Mouse (Mus musculus) frontal cortex, postnatal 10 days (tissue): ENCODE results near the gene Ces1f.
"Not testable (repeated sequence)": the region's sequence is repeated elsewhere in the genome, so short reads cannot be mapped to it uniquely, and the experiment has no call there.

ENCODE experiments used
- DNase-seq, 2 experiments: peaks; one replicate each; pipeline ENCODE4 v3.0.0; 2022; ENCODE audit warnings: low spot score in 2 of 2, mixed read lengths in 1 of 2

Gene Ces1f

GRCm38 (mm10) chr8:93279556-93279955 lies at the start of gene Ces1f:
Gene Ces1f, minus strand, starts transcription at chr8:93279747.
- DNase-seq: no peak

- DNase-seq: no peak
Measured at GRCm38 (mm10) chr8:93325123-93325522, 45.6 kb upstream of the Ces1f start.

- DNase-seq: no peak
Measured at GRCm38 (mm10) chr8:93317031-93317430, 37.5 kb upstream of the Ces1f start.

GRCm38 (mm10) chr8:93315557-93315956 lies 36.0 kb upstream of the Ces1f start:
- DNase-seq: no peak

GRCm38 (mm10) chr8:93283896-93284295 lies 4.3 kb upstream of the Ces1f start:
- no peak for DNase-seq

GRCm38 (mm10) chr8:93282349-93282748 lies 2.8 kb upstream of the Ces1f start:
- no peak for DNase-seq

GRCm38 (mm10) chr8:93278176-93278805 lies 1.3 kb downstream of the Ces1f start:
- no peak for DNase-seq

- DNase-seq: no peak
Measured at GRCm38 (mm10) chr8:93274609-93275008, 4.9 kb downstream of the Ces1f start.

GRCm38 (mm10) chr8:93273321-93273720 lies 6.2 kb downstream of the Ces1f start:
- DNase-seq: no peak

- no peak for DNase-seq
Measured at GRCm38 (mm10) chr8:93272686-93273085, 6.9 kb downstream of the Ces1f start.

GRCm38 (mm10) chr8:93261436-93261835 lies 18.1 kb downstream of the Ces1f start:
- no peak for DNase-seq

- DNase-seq: no peak
Measured at GRCm38 (mm10) chr8:93252400-93252925, 27.1 kb downstream of the Ces1f start.

- DNase-seq: no peak
Measured at GRCm38 (mm10) chr8:93246057-93246456, 33.5 kb downstream of the Ces1f start.

- no peak for DNase-seq
Measured at GRCm38 (mm10) chr8:93239884-93240283, 39.7 kb downstream of the Ces1f start.

GRCm38 (mm10) chr8:93235681-93236080 lies 43.9 kb downstream of the Ces1f start:
- DNase-seq: no peak

- DNase-seq: no peak
Measured at GRCm38 (mm10) chr8:93234706-93235105, 44.8 kb downstream of the Ces1f start.

GRCm38 (mm10) chr8:93234068-93234467 lies 45.5 kb downstream of the Ces1f start:
- DNase-seq: no peak

- DNase-seq: no peak
Measured at GRCm38 (mm10) chr8:93229446-93229845, 50.1 kb downstream of the Ces1f start, which contains the start of gene Ces1e. Gene Ces1e, minus strand, starts transcription at chr8:93229619.

- no peak for DNase-seq
Measured at GRCm38 (mm10) chr8:93228673-93229370, 50.7 kb downstream of the Ces1f start.

- not testable (repeated sequence) for DNase-seq
Measured at GRCm38 (mm10) chr8:93226471-93226870, 53.1 kb downstream of the Ces1f start.

GRCm38 (mm10) chr8:93221896-93222295 lies 57.7 kb downstream of the Ces1f start:
- no peak for DNase-seq

- DNase-seq: no peak
Measured at GRCm38 (mm10) chr8:93217867-93218266, 61.7 kb downstream of the Ces1f start.

GRCm38 (mm10) chr8:93217375-93217774 lies 62.2 kb downstream of the Ces1f start:
- no peak for DNase-seq
